Mouse (Mus musculus): ENCODE results near the gene Elovl6.

Elovl6 gene

GRCm38 (mm10) chr3:129605487-129605886, 73.3 kb downstream of the Elovl6 start:
- DNase-seq (ENCODE audit: low read depth, low spot score): no peak

GRCm38 (mm10) chr3:129605934-129606333, 73.8 kb downstream of the Elovl6 start:
- no peak for DNase-seq (ENCODE audit: low read depth, low spot score)

- no peak for DNase-seq (ENCODE audit: low read depth, low spot score)
Measured at GRCm38 (mm10) chr3:129611626-129612025, 79.5 kb downstream of the Elovl6 start.

- no peak for DNase-seq (ENCODE audit: low read depth, low spot score)
Measured at GRCm38 (mm10) chr3:129612311-129613097, 80.3 kb downstream of the Elovl6 start.

- no peak for DNase-seq (ENCODE audit: low read depth, low spot score)
Measured at GRCm38 (mm10) chr3:129613756-129614155, 81.6 kb downstream of the Elovl6 start.

- DNase-seq (ENCODE audit: low read depth, low spot score): no peak
Measured at GRCm38 (mm10) chr3:129614216-129614615, 82.1 kb downstream of the Elovl6 start.

- DNase-seq (ENCODE audit: low read depth, low spot score): no peak
Measured at GRCm38 (mm10) chr3:129617450-129617849, 85.3 kb downstream of the Elovl6 start.

- DNase-seq (ENCODE audit: low read depth, low spot score): no peak
Measured at GRCm38 (mm10) chr3:129619194-129619775, 87.1 kb downstream of the Elovl6 start.

- DNase-seq (ENCODE audit: low read depth, low spot score): no peak
Measured at GRCm38 (mm10) chr3:129620802-129621201, 88.6 kb downstream of the Elovl6 start.

GRCm38 (mm10) chr3:129621255-129621654, 89.1 kb downstream of the Elovl6 start:
- no peak for DNase-seq (ENCODE audit: low read depth, low spot score)

- DNase-seq (ENCODE audit: low read depth, low spot score): no peak
Measured at GRCm38 (mm10) chr3:129622120-129622519, 90.0 kb downstream of the Elovl6 start.

GRCm38 (mm10) chr3:129622705-129623104, 90.5 kb downstream of the Elovl6 start:
- DNase-seq (ENCODE audit: low read depth, low spot score): no peak

GRCm38 (mm10) chr3:129624193-129624805, 92.1 kb downstream of the Elovl6 start:
- DNase-seq (ENCODE audit: low read depth, low spot score): no peak

GRCm38 (mm10) chr3:129627281-129627680, 95.1 kb downstream of the Elovl6 start:
- DNase-seq (ENCODE audit: low read depth, low spot score): no peak

- DNase-seq (ENCODE audit: low read depth, low spot score): no peak
Measured at GRCm38 (mm10) chr3:129631018-129631417, 98.9 kb downstream of the Elovl6 start.

GRCm38 (mm10) chr3:129631857-129632256, 99.7 kb downstream of the Elovl6 start:
- no peak for DNase-seq (ENCODE audit: low read depth, low spot score)

- no peak for DNase-seq (ENCODE audit: low read depth, low spot score)
Measured at GRCm38 (mm10) chr3:129633518-129633917, 101.4 kb downstream of the Elovl6 start.

- DNase-seq (ENCODE audit: low read depth, low spot score): peak; percentile 13
Measured at GRCm38 (mm10) chr3:129634260-129634901, 102.2 kb downstream of the Elovl6 start.

GRCm38 (mm10) chr3:129637446-129637845, 105.3 kb downstream of the Elovl6 start:
- DNase-seq (ENCODE audit: low read depth, low spot score): no peak

GRCm38 (mm10) chr3:129639701-129640100, 107.5 kb downstream of the Elovl6 start:
- no peak for DNase-seq (ENCODE audit: low read depth, low spot score)

GRCm38 (mm10) chr3:129640211-129641000, 108.3 kb downstream of the Elovl6 start:
- no peak for DNase-seq (ENCODE audit: low read depth, low spot score)

All from retina, adult 2 months (tissue).